ENCODE assay signal across 19 mouse cellular contexts in genomic region chr17:56265869-56266268, GRCm38 (mm10). TPM values are rescaled to one million over a fixed set of nuclear protein-coding genes. Genes with fewer than 3 reads are reported as not detected.
DNase-seq lines count a peak whose midpoint lies in the region; ATAC-seq and TF ChIP-seq lines count a peak whose summit lies in the region.
"Had no signal": no experiment of that assay in that cellular context is flagged by ENCODE, and none has a peak within 500 bp of the region (broad histone marks: within the 10 kb centered on the region; RNA-seq: fewer than 3 reads in every experiment).

No protein-coding gene starts in this region.

- DNase-seq in adrenal gland, postnatal 36 days = peak; percentile 57 to 62
- no peak for DNase-seq in adrenal gland, postnatal 25 days
- DNase-seq in liver, embryonic 11.5 days (ENCODE audit: low spot score) = no peak
- DNase-seq in Patski (ENCODE audit: low read depth, low spot score) = no peak
- DNase-seq in urinary bladder, postnatal 14 days (ENCODE audit: low spot score) = no peak
- no peak for DNase-seq in gastrocnemius, postnatal 36 days
- DNase-seq: cerebellum, postnatal 36 days; forebrain, postnatal 0 days; kidney, postnatal 14 days; retina, postnatal 1 day; thymus, postnatal 14 days had no signal

- intact Hi-C loops in gastrocnemius, postnatal 36 days (cut with DNase I) = no loop called here

- in situ Hi-C loops in Patski (cut with MboI; ENCODE audit: low pct_unique_long_range_greater_than_20kb) = no loop called here

- H3K9ac ChIP-seq in liver, embryonic 12.5 days = no peak overlapping the region
- no peak overlapping the region for H3K9ac ChIP-seq in liver, embryonic 11.5 days (ENCODE audit: low read depth, low read length)
- H3K9ac ChIP-seq: forebrain, postnatal 0 days; limb, embryonic 13.5 days; midbrain, embryonic 12.5 days had no signal

- TF ChIP-seq CTCF in Patski (IDR thresholded peaks at IDR 0.05) = no peak

- WGBS in liver, embryonic 12.5 days (ENCODE audit: insufficient replicate concordance) = 72% methylated on average over 3 of the region's 3 CpGs
- 72% methylated on average over 3 of the region's 3 CpGs for WGBS in liver, embryonic 11.5 days

- 0 out of 2 replicates have a peak overlapping the region, but pooled peaks have one; percentile 7 for H3K27ac ChIP-seq in liver, embryonic 12.5 days
- H3K27ac ChIP-seq in liver, embryonic 11.5 days (ENCODE audit: low read depth, low read length) = no peak overlapping the region
- H3K27ac ChIP-seq: limb, embryonic 13.5 days; midbrain, embryonic 12.5 days had no signal

- POLR2A ChIA-PET in Patski (lab: Charles Lee) = interaction anchor here (0.7 to 1.3 kb wide), 2 partner anchors 22 to 80 kb away, joined by 3 to 4 read pairs; no protein-coding TSS in a partner anchor

- CTCF ChIA-PET in Patski (lab: Charles Lee) = interaction anchor here (1.1 kb wide), 1 partner anchor 84 kb away, joined by 4 read pairs; no protein-coding TSS in a partner anchor

- no peak overlapping the region for H3K4me3 ChIP-seq in liver, embryonic 12.5 days
- no peak overlapping the region for H3K4me3 ChIP-seq in liver, embryonic 11.5 days (ENCODE audit: low read depth, low read length)
- H3K4me3 ChIP-seq in myocyte = no peak overlapping the region
- H3K4me3 ChIP-seq: limb, embryonic 13.5 days; midbrain, embryonic 12.5 days had no signal

- no peaks in the 10 kb centered on the region for H3K9me3 ChIP-seq in liver, embryonic 12.5 days (replicated peaks)
- no peaks in the 10 kb centered on the region for H3K9me3 ChIP-seq in liver, embryonic 11.5 days (ENCODE audit: control insufficient read depth, low read length)
- H3K9me3 ChIP-seq: limb, embryonic 13.5 days; midbrain, embryonic 12.5 days had no signal

- no peak for TF ChIP-seq POLR2A in myocyte (IDR thresholded peaks at IDR 0.05; ENCODE audit: insufficient read length, low read depth)

- no peak overlapping the region for H3ac ChIP-seq in myocyte (ENCODE audit: control insufficient read depth, insufficient read length)

- no peak overlapping the region for H3K4me2 ChIP-seq in liver, embryonic 12.5 days
- no peak overlapping the region for H3K4me2 ChIP-seq in liver, embryonic 11.5 days
- peak overlapping the region; percentile 69 for H3K4me2 ChIP-seq in myocyte (ENCODE audit: low read depth)
- H3K4me2 ChIP-seq: limb, embryonic 13.5 days; midbrain, embryonic 12.5 days had no signal

- H3K36me3 ChIP-seq in liver, embryonic 12.5 days = peaks cover 45% of the 10 kb centered on the region
- H3K36me3 ChIP-seq in liver, embryonic 11.5 days (ENCODE audit: control insufficient read depth, insufficient read depth, low read length) = peaks cover 12% of the 10 kb centered on the region
- H3K36me3 ChIP-seq in myocyte (ENCODE audit: control insufficient read depth, insufficient read depth) = no peaks in the 10 kb centered on the region

- peaks cover 46% of the 10 kb centered on the region for H3K4me1 ChIP-seq in liver, embryonic 12.5 days
- H3K4me1 ChIP-seq in liver, embryonic 11.5 days (replicated peaks; ENCODE audit: control insufficient read depth, insufficient read depth, low read length) = peaks cover 6% of the 10 kb centered on the region

- no peaks in the 10 kb centered on the region for H3K27me3 ChIP-seq in liver, embryonic 12.5 days (replicated peaks)
- H3K27me3 ChIP-seq in liver, embryonic 11.5 days (replicated peaks; ENCODE audit: control insufficient read depth, insufficient read depth, low read length) = no peaks in the 10 kb centered on the region
- H3K27me3 ChIP-seq in Patski (no peaks in the 10 kb centered on the region), myocyte (ENCODE audit: control insufficient read depth, insufficient read depth, insufficient read length) (no peaks in the 10 kb centered on the region)
- H3K27me3 ChIP-seq: limb, embryonic 13.5 days; midbrain, embryonic 12.5 days had no signal

- no peak for ATAC-seq in liver, embryonic 12.5 days
- ATAC-seq in liver, embryonic 11.5 days (replicated peaks; ENCODE audit: low FRiP score) = no peak
- ATAC-seq in Patski = peak; percentile 40
- ATAC-seq: forebrain, postnatal 0 days had no signal

- H3K79me2 ChIP-seq in myocyte (ENCODE audit: control insufficient read depth, insufficient read depth) = peaks cover 5% of the 10 kb centered on the region

TF ChIP-seq in myocyte, 11 proteins besides CTCF, POLR2A, EP300 and RAD21:
- TF ChIP-seq CEBPB (IDR thresholded peaks at IDR 0.05; ENCODE audit: insufficient read depth, poor library complexity, severe bottlenecking) = no peak
- peak; percentile 49 for TF ChIP-seq POLR2AphosphoS2 (IDR thresholded peaks at IDR 0.05; ENCODE audit: insufficient read length, low read depth)
TF ChIP-seq in myocyte: peak in this region for 1.

RNA-seq across cellular contexts. Expression of gene Fem1a, which starts 9.3 kb away (rescaled TPM):
- total RNA-seq in adrenal gland, postnatal 36 days (2021) = 10 to 100 TPM; 28.7 to 30.8 TPM
- total RNA-seq in adrenal gland, postnatal 25 days (2021) = 30.0 and 32.0 TPM in 2 replicates
- polyA plus RNA-seq in liver, embryonic 12.5 days (2016; fragmentation: Nextera tagmentation; extraction: Ambion mirVana) = 10.2 and 10.7 TPM in 2 replicates
- polyA plus RNA-seq in liver, embryonic 11.5 days (2014; fragmentation: Nextera tagmentation; extraction: Ambion mirVana) = 14.0 and 15.0 TPM in 2 replicates
- polyA plus RNA-seq in Patski (2021) = 17.2 TPM
- polyA plus RNA-seq in myocyte (2012; fragmentation: generic; extraction: Trizol) = 43.6 TPM
- 100 to 1,000 TPM; 152 TPM for total RNA-seq in gastrocnemius, postnatal 36 days (2021)

RNA-seq across cellular contexts. Expression of gene Ticam1, which starts 10.7 kb away (rescaled TPM):
- total RNA-seq in adrenal gland, postnatal 36 days (2021) = 10 to 100 TPM; 21.1 to 23.1 TPM
- total RNA-seq in adrenal gland, postnatal 25 days (2021) = 25.1 and 28.8 TPM in 2 replicates
- polyA plus RNA-seq in liver, embryonic 12.5 days (2016; fragmentation: Nextera tagmentation; extraction: Ambion mirVana) = 3.8 and 4.1 TPM in 2 replicates
- 5.8 and 6.2 TPM in 2 replicates for polyA plus RNA-seq in liver, embryonic 11.5 days (2014; fragmentation: Nextera tagmentation; extraction: Ambion mirVana)
- polyA plus RNA-seq in Patski (2021) (23.9 TPM), myocyte (2012; fragmentation: generic; extraction: Trizol) (9.1 TPM)
- 1 to 10 TPM; 2.0 to 3.2 TPM for total RNA-seq in gastrocnemius, postnatal 36 days (2021)

RNA-seq across cellular contexts. Expression of gene Plin3, which starts 26.8 kb away (rescaled TPM):
- 100 to 1,000 TPM in 1 of 2 experiments, 10 to 100 TPM in 1; 51.4 to 106 TPM for total RNA-seq in adrenal gland, postnatal 36 days (2021)
- total RNA-seq in adrenal gland, postnatal 25 days (2021) = 59.7 and 102 TPM in 2 replicates
- polyA plus RNA-seq in liver, embryonic 12.5 days (2016; fragmentation: Nextera tagmentation; extraction: Ambion mirVana) = 28.3 and 30.2 TPM in 2 replicates
- 48.4 and 53.7 TPM in 2 replicates for polyA plus RNA-seq in liver, embryonic 11.5 days (2014; fragmentation: Nextera tagmentation; extraction: Ambion mirVana)
- polyA plus RNA-seq in Patski (2021) = 82.5 TPM
- polyA plus RNA-seq in myocyte (2012; fragmentation: generic; extraction: Trizol) = 44.8 TPM
- 10 to 100 TPM; 44.4 to 45.7 TPM for total RNA-seq in gastrocnemius, postnatal 36 days (2021)

RNA-seq across cellular contexts. Expression of gene Arrdc5, which starts 34.2 kb away (rescaled TPM):
- not detected for total RNA-seq in adrenal gland, postnatal 36 days (2021)
- not detected in 2 replicates for total RNA-seq in adrenal gland, postnatal 25 days (2021)
- polyA plus RNA-seq in liver, embryonic 12.5 days (2016; fragmentation: Nextera tagmentation; extraction: Ambion mirVana) = not detected in 2 replicates
- not detected in 2 replicates for polyA plus RNA-seq in liver, embryonic 11.5 days (2014; fragmentation: Nextera tagmentation; extraction: Ambion mirVana)
- polyA plus RNA-seq in Patski (2021) = not detected
- polyA plus RNA-seq in myocyte (2012; fragmentation: generic; extraction: Trizol) = not detected
- total RNA-seq in gastrocnemius, postnatal 36 days (2021) = not detected
- total RNA-seq: forebrain, postnatal 0 days; hematopoietic stem cell, adult 5-6 weeks had no signal
- polyA plus RNA-seq: forebrain, postnatal 0 days; intestine, embryonic 14.5 days; limb, embryonic 13.5 days; lung, embryonic 16.5 days; midbrain, embryonic 12.5 days; neural tube, embryonic 11.5 days had no signal

RNA-seq across cellular contexts. Expression of gene Uhrf1, which starts 37.3 kb away (rescaled TPM):
- 1 to 10 TPM; 5.9 to 9.4 TPM for total RNA-seq in adrenal gland, postnatal 36 days (2021)
- total RNA-seq in adrenal gland, postnatal 25 days (2021) = 14.1 and 14.8 TPM in 2 replicates
- 153 and 154 TPM in 2 replicates for polyA plus RNA-seq in liver, embryonic 12.5 days (2016; fragmentation: Nextera tagmentation; extraction: Ambion mirVana)
- polyA plus RNA-seq in liver, embryonic 11.5 days (2014; fragmentation: Nextera tagmentation; extraction: Ambion mirVana) = 172 and 182 TPM in 2 replicates
- polyA plus RNA-seq in Patski (2021) = 44.3 TPM
- polyA plus RNA-seq in myocyte (2012; fragmentation: generic; extraction: Trizol) = 18.4 TPM
- total RNA-seq in gastrocnemius, postnatal 36 days (2021) = 1 to 10 TPM; 1.4 to 3.0 TPM

Comparison
In these comparisons a context has a peak if more than half of its experiments do, and no peak if none do; other contexts are left out.
1. DNase-seq: peak in adrenal gland, postnatal 36 days (2 of 2); none in adrenal gland, postnatal 25 days (single experiment), liver, embryonic 11.5 days (single experiment), Patski (single experiment), urinary bladder, postnatal 14 days (single experiment) and gastrocnemius, postnatal 36 days (0 of 2).